Mouse (Mus musculus): ENCODE data around the gene Gfi1b. TPM values are rescaled to one million over a fixed set of nuclear protein-coding genes. Genes with fewer than 3 reads are reported as not detected.

Gfi1b gene
- total RNA-seq (2021): 2.1 TPM in 1 of 2 replicates, not detected in the other
- long read RNA-seq, experiment 1: 0 reads
- long read RNA-seq, experiment 2: 0 reads

GRCm38 (mm10) chr2:28621664-28622171 is at the start of gene Gfi1b:
Gene Gfi1b, minus strand, starts transcription at chr2:28621982.
- DNase-seq: peak; percentile 55

DNA sequence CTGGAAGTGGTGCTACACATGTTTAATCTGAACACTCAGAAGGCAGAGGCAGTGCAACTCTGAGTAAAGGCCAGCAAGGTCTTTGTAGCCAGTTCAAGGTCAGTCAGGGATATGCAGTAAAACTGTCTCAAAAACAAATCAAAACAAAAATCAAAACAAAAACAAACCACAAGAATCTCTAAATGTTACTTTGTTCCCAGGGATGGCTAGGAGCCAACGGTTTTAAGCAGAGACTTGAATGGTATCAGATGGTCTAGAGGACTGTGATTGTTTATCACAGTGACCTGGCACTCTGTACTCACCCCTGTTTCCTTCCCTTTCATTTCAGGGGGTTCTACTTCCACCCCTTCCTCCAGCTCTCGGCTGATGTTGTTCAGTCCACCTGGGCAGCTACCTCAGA is 49.7 kb upstream of the Gfi1b start:
- DNase-seq: no peak

DNA sequence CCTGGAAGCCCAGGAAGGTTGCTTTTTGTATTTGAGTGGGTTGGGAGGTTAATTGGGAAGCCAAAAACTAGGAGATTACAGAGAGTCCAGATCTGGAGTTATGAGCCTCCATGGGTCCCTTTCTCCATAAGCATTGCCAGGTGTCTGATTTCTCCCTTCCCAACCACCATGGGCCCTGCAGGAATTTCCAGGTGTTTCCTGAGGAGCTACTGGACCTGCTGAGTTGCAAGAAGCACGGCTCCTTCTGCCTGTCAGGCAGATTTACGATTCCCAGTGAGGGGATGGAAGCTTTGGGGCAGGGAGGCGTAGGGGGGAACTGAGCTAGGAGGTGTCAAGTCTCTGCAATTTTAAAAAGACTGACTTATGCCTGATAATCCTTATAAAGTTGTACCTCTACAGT is 44.0 kb upstream of the Gfi1b start:
- no peak for DNase-seq

GRCm38 (mm10) chr2:28662891-28663290 is 41.1 kb upstream of the Gfi1b start:
- DNase-seq: no peak

DNA sequence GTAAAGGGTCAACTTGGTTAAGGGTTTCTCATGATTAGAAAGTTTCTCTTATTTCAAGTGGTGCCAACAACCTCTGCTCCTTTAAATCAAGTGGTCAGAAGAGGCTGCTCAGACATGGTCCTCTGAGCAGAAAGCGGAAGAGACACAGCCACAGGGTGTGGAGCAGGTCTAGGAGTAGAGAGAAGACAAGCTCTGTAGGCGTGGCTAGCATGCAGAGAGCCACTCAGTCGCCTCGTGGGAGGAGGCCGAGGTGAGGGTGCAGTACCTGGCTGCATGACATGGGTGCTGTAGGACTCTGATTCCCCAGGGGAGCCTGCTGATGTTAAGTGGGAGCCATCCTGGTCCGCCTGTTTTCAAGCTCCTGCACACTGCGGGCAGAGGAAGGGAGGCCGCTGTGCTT is 34.4 kb upstream of the Gfi1b start:
- DNase-seq: no peak

DNA sequence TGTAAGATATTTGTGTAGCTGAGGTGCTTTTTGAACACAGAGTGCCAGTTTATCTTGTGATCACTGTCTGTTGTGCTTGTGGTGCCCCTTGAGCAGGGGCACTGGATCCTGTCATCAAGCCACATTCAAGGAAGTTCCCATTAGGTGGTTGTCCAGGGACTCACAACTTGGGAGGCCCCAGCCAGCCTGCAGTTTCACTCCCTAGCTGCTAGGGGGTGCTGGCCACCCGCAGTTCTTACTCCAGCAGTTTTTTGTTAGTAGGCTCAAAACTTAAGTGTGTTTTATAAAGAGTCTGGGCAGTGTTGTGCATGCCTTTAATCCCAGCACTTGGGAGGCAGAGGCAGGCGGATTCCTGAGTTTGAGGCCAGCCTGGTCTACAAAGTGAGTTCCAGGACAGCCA is 32.5 kb upstream of the Gfi1b start:
- DNase-seq: peak; percentile 53

- no peak for DNase-seq
These were observed 31.6 kb upstream of the Gfi1b start for GRCm38 (mm10) chr2:28653351-28653750.

DNA sequence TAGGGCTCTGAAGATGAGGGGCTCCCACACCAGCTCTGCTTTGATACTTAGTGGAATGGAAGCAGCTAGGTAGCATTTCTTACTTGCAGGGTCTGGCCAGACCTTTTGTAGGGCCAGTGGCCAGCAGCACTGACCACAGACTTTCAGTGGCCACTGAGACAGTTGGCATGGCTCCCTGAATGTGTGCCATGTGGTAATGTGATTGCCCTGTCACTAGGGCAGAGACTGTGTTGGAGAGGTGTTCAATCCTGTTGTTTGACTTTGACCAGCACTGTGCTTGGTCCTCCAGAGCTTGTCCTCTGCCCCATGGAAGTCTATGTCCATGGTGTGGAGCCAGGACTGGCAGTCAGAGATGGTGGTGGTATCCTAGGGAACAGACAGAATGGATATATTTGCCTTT is 28.7 kb upstream of the Gfi1b start:
- DNase-seq: peak; percentile 55

GRCm38 (mm10) chr2:28643081-28643480 is 21.3 kb upstream of the Gfi1b start:
- DNase-seq: no peak

DNA sequence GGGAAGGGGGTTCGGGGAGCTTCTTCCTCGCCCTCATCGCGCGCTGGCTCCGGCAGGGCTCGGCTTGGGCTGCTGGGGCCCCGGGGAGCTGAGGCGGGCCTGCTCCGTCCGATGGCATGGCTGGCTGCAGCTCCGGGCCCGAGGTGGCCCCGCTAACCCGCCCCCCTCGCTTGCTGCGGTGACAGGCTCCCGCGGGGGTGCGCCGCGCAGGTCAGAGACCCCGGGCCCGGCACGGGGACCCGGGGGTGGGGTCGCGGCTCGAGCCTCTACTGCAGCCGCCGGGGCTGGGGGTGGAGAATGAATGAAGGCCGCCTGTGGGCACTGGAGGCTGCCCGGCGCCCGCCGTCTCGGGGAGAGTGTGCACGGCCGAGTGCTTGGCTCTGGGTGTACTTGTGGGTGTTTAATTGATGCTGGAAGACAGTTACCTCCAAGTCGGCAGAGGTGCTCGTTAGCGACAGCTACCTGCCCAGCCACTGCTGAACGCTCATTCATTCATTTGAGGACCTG is 19.7 kb upstream of the Gfi1b start:
- DNase-seq: peak; percentile 64

DNA sequence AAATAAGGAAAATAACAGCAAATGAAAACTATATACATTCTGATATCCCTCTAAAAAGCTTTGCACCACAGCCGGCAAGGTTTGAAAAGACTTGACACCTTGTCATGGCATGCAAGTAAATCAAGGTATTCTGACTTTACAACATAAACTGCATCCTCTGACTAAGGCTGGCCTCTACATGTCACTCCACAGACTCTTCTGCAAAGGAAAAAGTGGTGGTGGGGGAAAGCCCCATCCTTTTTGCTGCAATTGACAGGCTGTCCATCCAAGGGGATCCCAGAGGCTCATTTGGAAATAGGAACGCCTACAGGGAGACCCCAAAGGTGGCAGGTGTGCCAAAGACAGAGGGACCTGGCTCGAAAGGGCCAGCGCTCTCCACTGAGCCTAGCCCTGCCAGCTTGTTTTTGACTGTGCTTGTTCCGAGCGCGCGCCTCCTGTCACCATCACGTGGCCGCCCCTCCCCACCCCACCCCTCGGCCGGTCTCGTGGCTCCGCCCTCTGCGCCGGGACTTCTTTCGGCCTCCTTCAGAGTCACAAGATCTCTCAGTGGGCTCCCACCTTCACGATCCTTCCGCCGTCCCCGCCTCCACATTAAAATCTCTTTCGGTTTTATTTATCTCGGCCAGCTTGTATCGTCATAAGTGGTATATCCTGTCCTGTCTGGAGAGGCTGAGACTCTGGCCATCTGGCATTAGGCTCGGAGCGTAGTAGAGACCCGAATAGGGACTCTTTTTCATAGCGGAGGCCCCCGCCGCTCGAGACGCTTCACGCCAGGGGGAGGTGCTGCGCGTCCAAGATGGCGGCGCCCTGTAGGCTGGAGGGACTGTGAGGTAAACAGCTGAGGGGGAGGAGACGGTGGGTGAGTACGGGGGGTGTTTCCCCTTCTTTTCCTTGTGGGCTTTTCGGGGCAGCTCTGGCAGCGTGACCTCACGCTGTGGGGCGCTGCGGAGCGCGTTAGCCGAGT is 19.0 kb upstream of the Gfi1b start, which contains the start of gene Tsc1:
Gene Tsc1, plus strand, starts transcription at position 768 of the 964 bp plus-strand sequence.
- peak; percentile 97 for DNase-seq

- peak; percentile 46 for DNase-seq
These were observed 18.0 kb upstream of the Gfi1b start for GRCm38 (mm10) chr2:28639794-28640193.

DNA sequence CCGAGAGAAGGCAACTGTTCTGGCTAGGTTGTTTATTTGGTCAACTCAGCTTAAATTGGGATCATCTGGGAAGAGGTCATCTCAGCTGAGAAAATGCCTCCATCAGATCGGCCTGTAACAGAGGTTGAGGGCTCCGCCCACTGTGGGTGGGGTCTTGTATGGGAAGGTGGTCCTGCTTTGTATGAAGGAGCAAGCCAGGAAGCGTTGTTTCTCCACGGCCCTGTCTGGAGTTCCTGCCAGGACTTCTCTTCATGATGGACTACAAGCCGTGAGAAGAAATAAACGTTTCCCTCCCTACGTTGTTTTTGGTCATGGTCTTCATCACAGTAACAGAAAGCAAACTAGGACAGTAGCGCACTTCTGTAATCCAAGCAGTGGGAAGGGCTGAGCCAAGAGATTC is 17.1 kb upstream of the Gfi1b start:
- DNase-seq: peak; percentile 24

DNA sequence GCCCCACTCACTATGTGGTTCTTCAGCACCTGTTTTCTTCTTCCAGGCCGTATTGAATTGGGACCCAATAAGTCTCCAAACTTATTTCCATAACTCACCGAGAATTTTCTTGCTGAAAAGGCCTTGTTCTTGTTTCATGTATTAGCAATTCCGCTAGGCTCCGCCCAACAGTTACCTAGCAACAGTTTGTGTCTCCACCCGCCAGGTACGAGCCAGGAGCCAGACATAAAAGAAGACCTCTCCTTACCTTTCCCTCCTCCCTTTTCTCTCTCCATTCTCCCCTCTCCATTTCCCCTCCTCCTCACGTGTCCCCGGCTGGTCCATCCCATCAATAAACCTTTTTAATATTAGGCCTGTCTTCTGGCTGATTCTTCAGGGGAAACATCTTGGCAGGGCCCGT is 16.6 kb upstream of the Gfi1b start:
- DNase-seq: no peak

DNA sequence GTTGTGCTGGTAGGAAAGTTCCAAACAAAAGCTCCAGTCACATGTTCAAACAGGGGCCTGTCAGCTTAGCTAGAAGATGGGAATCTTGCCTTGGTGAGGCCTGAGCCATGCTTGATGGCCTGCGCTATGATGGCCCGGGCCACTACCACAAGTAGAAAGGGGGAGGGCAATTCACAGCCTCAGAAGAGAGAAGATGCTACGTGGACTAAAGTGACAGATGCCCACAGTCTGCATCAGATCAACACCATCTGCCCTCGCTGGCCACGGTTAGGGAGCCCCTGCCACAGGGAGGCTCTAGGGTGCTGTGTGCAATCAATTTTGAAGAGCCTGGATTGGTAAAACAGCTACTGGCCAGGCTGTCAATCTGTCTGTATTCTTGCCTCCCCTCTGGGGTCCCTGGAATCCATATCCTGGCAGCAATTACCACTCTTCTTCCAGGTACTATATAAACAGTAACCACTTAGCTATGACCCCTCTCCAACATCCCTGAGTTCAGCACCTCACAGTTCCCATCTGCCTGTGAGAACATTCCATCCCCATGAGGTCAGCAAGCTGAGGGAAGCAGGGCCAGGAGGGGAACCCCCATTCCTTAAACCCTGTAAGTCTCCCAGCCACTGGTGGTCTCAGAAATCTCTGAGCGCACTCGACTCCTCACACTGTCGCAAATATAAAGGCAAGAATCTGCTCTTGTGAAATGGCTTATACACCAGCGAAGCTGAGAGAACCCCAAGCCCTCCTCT is 15.5 kb upstream of the Gfi1b start:
- no peak for DNase-seq

DNA sequence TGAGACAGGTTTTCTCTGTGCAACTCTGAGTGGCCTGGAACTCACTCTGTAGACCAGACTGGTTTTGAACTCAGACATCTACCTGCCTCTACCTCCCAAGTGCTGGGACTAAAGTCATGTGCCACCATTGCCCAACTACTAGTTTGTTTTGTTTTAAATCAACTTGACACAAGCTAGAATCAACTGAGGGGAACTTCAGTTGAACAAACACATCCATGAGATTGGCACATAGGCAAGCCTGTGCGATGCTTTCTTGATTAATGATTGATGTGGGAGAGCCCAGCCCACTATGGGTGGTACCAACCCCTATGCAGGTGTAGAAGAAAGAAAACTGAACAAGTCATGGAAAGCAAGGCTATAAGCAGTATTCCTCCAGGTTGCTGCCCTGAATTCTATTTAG is 13.4 kb upstream of the Gfi1b start:
- no peak for DNase-seq

GRCm38 (mm10) chr2:28633136-28633535 is 11.4 kb upstream of the Gfi1b start:
- no peak for DNase-seq

DNA sequence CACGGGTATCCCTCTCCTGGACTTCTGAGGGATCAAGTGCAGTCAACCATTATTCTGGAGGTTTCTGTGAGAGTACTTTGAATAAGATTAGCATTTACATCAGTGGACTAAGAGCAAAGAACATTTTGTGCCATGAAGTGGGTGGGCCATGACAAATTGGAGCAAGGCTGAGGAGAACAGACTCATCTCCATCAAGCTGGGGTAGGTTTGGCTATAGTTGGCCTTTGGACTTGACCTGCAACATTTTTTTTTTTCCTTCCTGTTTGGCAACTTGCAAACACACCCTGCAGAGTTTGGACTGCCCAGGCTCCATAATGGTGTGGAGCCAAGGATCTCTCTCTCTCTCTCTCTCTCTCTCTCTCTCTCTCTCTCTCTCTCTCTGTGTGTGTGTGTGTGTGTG is 10.8 kb upstream of the Gfi1b start:
- no peak for DNase-seq

DNA sequence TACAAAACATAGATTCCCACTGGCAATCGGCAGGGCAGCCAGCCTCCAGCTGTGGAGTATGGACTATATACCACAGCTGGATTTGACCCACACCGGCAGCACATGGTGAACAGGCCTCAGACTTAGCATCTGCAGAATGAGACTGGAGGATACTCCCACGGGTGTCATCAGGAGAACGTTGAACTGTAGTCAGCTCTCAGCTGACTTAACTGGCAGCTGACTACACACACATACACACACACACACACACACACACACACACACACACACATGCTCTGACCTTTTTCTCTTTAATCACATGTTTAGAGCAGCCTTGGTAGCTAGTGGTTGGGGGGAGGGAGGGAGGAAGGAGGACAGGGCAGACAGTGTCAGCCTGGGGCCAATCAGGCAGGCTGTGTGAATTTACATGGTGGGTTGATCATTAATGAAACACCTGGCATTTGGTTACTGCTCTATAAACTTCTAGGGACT is 8.2 kb upstream of the Gfi1b start:
- DNase-seq: no peak

DNA sequence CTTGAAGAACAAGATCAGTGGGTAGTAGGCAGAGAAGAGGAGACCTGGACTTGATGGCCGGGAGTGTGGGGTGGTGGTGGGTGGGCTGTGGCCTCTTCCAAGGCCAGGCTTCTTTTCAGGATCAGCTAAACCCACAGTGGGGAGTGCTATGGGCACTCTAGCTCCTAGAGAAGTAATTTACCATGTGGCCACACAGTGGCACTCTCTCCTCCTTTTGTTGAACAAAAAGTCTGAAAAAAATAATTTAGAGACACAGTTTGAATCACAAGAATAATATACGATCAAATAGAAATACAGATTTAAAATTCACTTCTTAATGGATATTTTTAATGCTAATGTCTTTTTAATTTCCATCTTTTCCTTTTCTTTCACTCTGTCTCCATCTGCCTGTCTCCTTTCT is 6.3 kb upstream of the Gfi1b start:
- no peak for DNase-seq

- no peak for DNase-seq
These were observed 4.3 kb upstream of the Gfi1b start for GRCm38 (mm10) chr2:28626038-28626437.

- DNase-seq: no peak
These were observed 3.1 kb upstream of the Gfi1b start for GRCm38 (mm10) chr2:28624870-28625269.
